Mouse (Mus musculus): Measurements from ENCODE around the gene Psd4. TPM values are rescaled to one million over a fixed set of nuclear protein-coding genes. Genes with fewer than 3 reads are reported as not detected.

Psd4 gene
- polyA plus RNA-seq (2012; fragmentation: generic; extraction: Trizol), result not detected

- Histone ChIP-seq H3K36me3 (ENCODE audit: control insufficient read depth, insufficient read depth) (no peaks in the 10 kb centered on the region), H3ac (ENCODE audit: control insufficient read depth, insufficient read length) (no peak within 1 kb of the TSS), H3K27me3 (ENCODE audit: control insufficient read depth, insufficient read depth, insufficient read length) (no peaks in the 10 kb centered on the region), H3K79me2 (ENCODE audit: control insufficient read depth, insufficient read depth) (no peaks in the 10 kb centered on the region), H3K4me3 (no peak within 1 kb of the TSS), H3K4me2 (ENCODE audit: low read depth) (no peak within 1 kb of the TSS)
- TF ChIP-seq TCF3 (IDR thresholded peaks at IDR 0.05; ENCODE audit: insufficient read length, low read depth), result no peak
- no peak for TF ChIP-seq MYOG (IDR thresholded peaks at IDR 0.05; ENCODE audit: control insufficient read depth in 1 of 3, insufficient read depth in 1 of 3, insufficient read length in 2 of 3, low read depth in 2 of 3)
- TF ChIP-seq MYOD1 (IDR thresholded peaks at IDR 0.05; ENCODE audit: control insufficient read depth in 1 of 3, insufficient read length in 2 of 3, low read depth in 2 of 3), result no peak
- TF ChIP-seq TCF12 (IDR thresholded peaks at IDR 0.05; ENCODE audit: insufficient read depth, poor library complexity, severe bottlenecking), result no peak
- TF ChIP-seq CEBPB (IDR thresholded peaks at IDR 0.05; ENCODE audit: insufficient read depth, poor library complexity, severe bottlenecking), result no peak
Measured at GRCm38 (mm10) chr2:24367030-24367894, at the start of gene Psd4. Gene Psd4, plus strand, starts transcription at chr2:24367580.

- Histone ChIP-seq H3K79me2 (ENCODE audit: control insufficient read depth, insufficient read depth) (no peaks in the 10 kb centered on the region), H3K4me3 (no peak overlapping the region), H3ac (ENCODE audit: control insufficient read depth, insufficient read length) (no peak overlapping the region)
Measured at GRCm38 (mm10) chr2:24317919-24318598, 49.3 kb upstream of the Psd4 start.

GRCm38 (mm10) chr2:24335333-24335732, 32.0 kb upstream of the Psd4 start:
- TF ChIP-seq MYOD1 (IDR thresholded peaks at IDR 0.05; ENCODE audit: control insufficient read depth in 1 of 3, insufficient read length in 2 of 3, low read depth in 2 of 3) (no peak), USF1 (IDR thresholded peaks at IDR 0.05; ENCODE audit: low read depth) (no peak), POLR2A (IDR thresholded peaks at IDR 0.05; ENCODE audit: insufficient read length, low read depth) (no peak), POLR2AphosphoS2 (IDR thresholded peaks at IDR 0.05; ENCODE audit: insufficient read length, low read depth) (no peak), E2F4 (IDR thresholded peaks at IDR 0.05; ENCODE audit: insufficient read depth) (no peak), TCF12 (IDR thresholded peaks at IDR 0.05; ENCODE audit: insufficient read depth, poor library complexity, severe bottlenecking) (no peak), TCF3 (IDR thresholded peaks at IDR 0.05; ENCODE audit: insufficient read length, low read depth) (no peak), CEBPB (IDR thresholded peaks at IDR 0.05; ENCODE audit: insufficient read depth, poor library complexity, severe bottlenecking) (no peak)
- Histone ChIP-seq H3ac (ENCODE audit: control insufficient read depth, insufficient read length) (no peak overlapping the region), H3K36me3 (ENCODE audit: control insufficient read depth, insufficient read depth) (no peaks in the 10 kb centered on the region), H3K27me3 (ENCODE audit: control insufficient read depth, insufficient read depth, insufficient read length) (no peaks in the 10 kb centered on the region), H3K4me2 (ENCODE audit: low read depth) (peak overlapping the region; percentile 13), H3K4me3 (no peak overlapping the region), H3K79me2 (ENCODE audit: control insufficient read depth, insufficient read depth) (no peaks in the 10 kb centered on the region)

More at GRCm38 (mm10) chr2:24317919-24318598, 49.3 kb upstream of the Psd4 start:
- H3K36me3 ChIP-seq (ENCODE audit: control insufficient read depth, insufficient read depth), result no peaks in the 10 kb centered on the region
- H3K27me3 ChIP-seq (ENCODE audit: control insufficient read depth, insufficient read depth, insufficient read length), result no peaks in the 10 kb centered on the region
- no peak overlapping the region for H3K4me2 ChIP-seq (ENCODE audit: low read depth)
- TF ChIP-seq TCF12 (IDR thresholded peaks at IDR 0.05; ENCODE audit: insufficient read depth, poor library complexity, severe bottlenecking), result no peak
- no peak for TF ChIP-seq TCF3 (IDR thresholded peaks at IDR 0.05; ENCODE audit: insufficient read length, low read depth)
- TF ChIP-seq SRF (IDR thresholded peaks at IDR 0.05; ENCODE audit: control insufficient read depth, insufficient read length, low read depth), result no peak
- TF ChIP-seq REST (IDR thresholded peaks at IDR 0.05; ENCODE audit: insufficient read depth, insufficient read length), result no peak
- no peak for TF ChIP-seq MYOG (IDR thresholded peaks at IDR 0.05; ENCODE audit: control insufficient read depth in 1 of 3, insufficient read depth in 1 of 3, insufficient read length in 2 of 3, low read depth in 2 of 3)
- no peak for TF ChIP-seq E2F4 (IDR thresholded peaks at IDR 0.05; ENCODE audit: insufficient read depth)
- TF ChIP-seq USF1 (IDR thresholded peaks at IDR 0.05; ENCODE audit: low read depth), result no peak
- no peak for TF ChIP-seq CEBPB (IDR thresholded peaks at IDR 0.05; ENCODE audit: insufficient read depth, poor library complexity, severe bottlenecking)

GRCm38 (mm10) chr2:24336545-24336944, 30.8 kb upstream of the Psd4 start, which contains the start of gene Il1rn:
Gene Il1rn, plus strand, starts transcription at chr2:24336853.
- H3K27me3 ChIP-seq (ENCODE audit: control insufficient read depth, insufficient read depth, insufficient read length), result no peaks in the 10 kb centered on the region

GRCm38 (mm10) chr2:24341395-24341885, 25.9 kb upstream of the Psd4 start:
- no peak overlapping the region for H3K4me3 ChIP-seq
- H3K4me2 ChIP-seq (ENCODE audit: low read depth), result peak overlapping the region; percentile 44
- no peaks in the 10 kb centered on the region for H3K36me3 ChIP-seq (ENCODE audit: control insufficient read depth, insufficient read depth)
- no peak overlapping the region for H3ac ChIP-seq (ENCODE audit: control insufficient read depth, insufficient read length)
- H3K79me2 ChIP-seq (ENCODE audit: control insufficient read depth, insufficient read depth), result no peaks in the 10 kb centered on the region
- no peaks in the 10 kb centered on the region for H3K27me3 ChIP-seq (ENCODE audit: control insufficient read depth, insufficient read depth, insufficient read length)
- TF ChIP-seq MYOD1 (IDR thresholded peaks at IDR 0.05; ENCODE audit: control insufficient read depth in 1 of 3, insufficient read length in 2 of 3, low read depth in 2 of 3), result no peak
- no peak for TF ChIP-seq MAX (IDR thresholded peaks at IDR 0.05; ENCODE audit: low read depth)
- no peak for TF ChIP-seq TCF3 (IDR thresholded peaks at IDR 0.05; ENCODE audit: insufficient read length, low read depth)
- no peak for TF ChIP-seq MYOG (IDR thresholded peaks at IDR 0.05; ENCODE audit: control insufficient read depth in 1 of 3, insufficient read depth in 1 of 3, insufficient read length in 2 of 3, low read depth in 2 of 3)
- TF ChIP-seq REST (IDR thresholded peaks at IDR 0.05; ENCODE audit: insufficient read depth, insufficient read length), result no peak

More at GRCm38 (mm10) chr2:24336545-24336944, 30.8 kb upstream of the Psd4 start, which contains the start of gene Il1rn:
- Histone ChIP-seq H3K4me2 (ENCODE audit: low read depth) (no peak within 1 kb of the TSS), H3K79me2 (ENCODE audit: control insufficient read depth, insufficient read depth) (no peaks in the 10 kb centered on the region), H3K4me3 (no peak within 1 kb of the TSS), H3K36me3 (ENCODE audit: control insufficient read depth, insufficient read depth) (no peaks in the 10 kb centered on the region), H3ac (ENCODE audit: control insufficient read depth, insufficient read length) (no peak within 1 kb of the TSS)
- peak; percentile 18 for TF ChIP-seq USF1 (IDR thresholded peaks at IDR 0.05; ENCODE audit: low read depth)
- TF ChIP-seq MAX (IDR thresholded peaks at IDR 0.05; ENCODE audit: low read depth), result no peak

Data from myocyte (in vitro differentiated cells).